Mouse (Mus musculus) midbrain, postnatal 0 days (tissue): ENCODE results near the gene Rerg. TPM values are rescaled to one million over a fixed set of nuclear protein-coding genes. Genes with fewer than 3 reads are reported as not detected.
A peak's percentile ranks its signal among the peaks of the same experiment; 100 is the strongest.

ENCODE experiments used
- ATAC-seq: fragments of 200-750 bp; cut with Nextera tagmentation; 2 replicates; pipeline ENCODE4 v1.8.0; 2017; ENCODE audit warnings: moderate number of reproducible peaks, mild to moderate bottlenecking, moderate TSS enrichment, moderate library complexity; ENCODE audit not compliant: low FRiP score
- DNase-seq: peaks from one replicate; pipeline ENCODE4 v3.0.0-alpha.2; 2015; ENCODE audit warnings: low spot score
- H3K27ac ChIP-seq: fragments of 300-500 bp; sonication (generic); 2 replicates; pipeline ENCODE4 v1.5.1; 2014; ENCODE audit warnings: low read depth, mild to moderate bottlenecking, low read length, mixed read lengths
- H3K27me3 ChIP-seq: fragments of 300-500 bp; sonication (generic); 2 replicates; pipeline ENCODE4 v1.6.1; 2014; ENCODE audit warnings: low read length, control low read depth, mixed read lengths; ENCODE audit not compliant: insufficient read depth
- H3K36me3 ChIP-seq: fragments of 300-500 bp; sonication (generic); 2 replicates; pipeline ENCODE4 v1.6.1; 2014; ENCODE audit warnings: low read length, control low read depth, mixed read lengths; ENCODE audit not compliant: insufficient read depth
- H3K4me1 ChIP-seq: fragments of 300-500 bp; sonication (generic); 2 replicates; pipeline ENCODE4 v1.6.1; 2014; ENCODE audit warnings: mild to moderate bottlenecking, control low read depth, antibody characterized with exemption, low read length, mixed read lengths; ENCODE audit not compliant: insufficient read depth
- H3K4me2 ChIP-seq: fragments of 300-500 bp; sonication (generic); 2 replicates; pipeline ENCODE4 v1.6.1; 2014; ENCODE audit warnings: low read depth, mild to moderate bottlenecking, low read length, mixed read lengths; ENCODE audit not compliant: poor library complexity, severe bottlenecking
- H3K4me3 ChIP-seq: fragments of 300-500 bp; sonication (generic); 2 replicates; pipeline ENCODE4 v1.5.1; 2014; ENCODE audit warnings: low read depth, mild to moderate bottlenecking, low read length, moderate library complexity
- H3K9ac ChIP-seq: fragments of 300-500 bp; sonication (generic); replicated peaks from 2 replicates; pipeline ENCODE4 v1.6.1; 2014; ENCODE audit warnings: mild to moderate bottlenecking, low read length, moderate library complexity, mixed read lengths; ENCODE audit not compliant: poor library complexity, severe bottlenecking
- H3K9me3 ChIP-seq: fragments of 300-500 bp; sonication (generic); 2 replicates; pipeline ENCODE4 v1.6.1; 2016; ENCODE audit warnings: low read length, control low read depth
- CTCF ChIP-seq: IDR thresholded peaks from 2 replicates; pipeline ENCODE4 v1.5.1; 2016; ENCODE audit warnings: antibody characterized with exemption, mild to moderate bottlenecking
- WGBS: fragments of 180-500 bp; shearing (Covaris S2); extraction: QIAGEN DNeasy Blood & Tissue Kit; methylation state at CpG from one replicate; pipeline ENCODE4 v1.1.7; 2014; 5-methylcytosine and 5-hydroxymethylcytosine counted together
- polyA plus RNA-seq: library from polyadenylated mRNA; unstranded; fragments of >200 nt; fragmentation: Nextera tagmentation; extraction: Ambion mirVana; gene quantifications from 2 replicates; pipeline ENCODE4 v1.2.1, GENCODE M21; 2015
- total RNA-seq: library from RNA; depleted of rRNA; stranded (reverse); fragments of >200 nt; gene quantifications from 2 replicates; pipeline ENCODE4 v1.2.3, GENCODE M21; 2014

Gene Rerg
- total and polyA plus RNA-seq, 2 experiments from 2014 or later = 0.82 to 8.3 TPM

DNA sequence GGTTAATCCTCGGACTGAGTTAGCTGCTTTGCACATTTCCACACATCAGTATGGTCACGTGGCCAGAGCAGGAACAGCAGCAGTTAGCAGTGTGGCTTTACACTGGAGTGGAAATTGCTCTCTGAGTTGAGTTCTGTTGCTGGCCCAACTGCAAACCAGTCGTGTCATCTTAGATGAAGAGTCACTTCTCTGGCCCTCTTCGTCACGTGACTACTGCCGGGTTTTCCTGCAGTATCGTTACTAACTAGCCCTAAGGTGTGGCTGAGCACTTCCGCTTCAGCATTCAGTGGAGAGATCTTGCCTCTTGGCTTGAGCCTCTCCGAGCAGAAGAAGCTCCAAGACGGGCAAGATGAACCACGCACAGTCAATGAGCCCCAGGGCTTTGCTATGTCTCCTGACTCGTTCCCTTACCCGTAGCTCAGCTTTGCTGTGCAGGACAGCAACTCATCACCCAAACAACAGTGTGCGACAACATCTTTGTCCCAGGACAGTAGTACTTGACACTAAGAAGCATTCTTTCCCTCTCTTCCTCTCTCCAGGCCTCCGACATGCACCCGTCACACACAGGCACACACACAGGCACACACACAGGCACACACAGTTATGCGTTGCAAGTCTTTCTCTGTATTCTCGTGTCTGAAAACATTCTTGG, 108.3 kb downstream of the Rerg start:
- H3K9ac ChIP-seq = no peak overlapping the region
- H3K27ac ChIP-seq = no peak overlapping the region
- H3K36me3 ChIP-seq = no peaks in the 10 kb centered on the region
- H3K4me3 ChIP-seq = no peak overlapping the region
- WGBS = 92% methylated on average over 18 of the region's 18 CpGs
- H3K9me3 ChIP-seq = no peaks in the 10 kb centered on the region
- no peak for TF ChIP-seq CTCF
- H3K4me1 ChIP-seq = 0 out of 2 replicates have a peak, but pooled peaks cover 5% of the 10 kb centered on the region
- no peak overlapping the region for H3K4me2 ChIP-seq
- DNase-seq (no peak), ATAC-seq (no peak)
- no peaks in the 10 kb centered on the region for H3K27me3 ChIP-seq

DNA sequence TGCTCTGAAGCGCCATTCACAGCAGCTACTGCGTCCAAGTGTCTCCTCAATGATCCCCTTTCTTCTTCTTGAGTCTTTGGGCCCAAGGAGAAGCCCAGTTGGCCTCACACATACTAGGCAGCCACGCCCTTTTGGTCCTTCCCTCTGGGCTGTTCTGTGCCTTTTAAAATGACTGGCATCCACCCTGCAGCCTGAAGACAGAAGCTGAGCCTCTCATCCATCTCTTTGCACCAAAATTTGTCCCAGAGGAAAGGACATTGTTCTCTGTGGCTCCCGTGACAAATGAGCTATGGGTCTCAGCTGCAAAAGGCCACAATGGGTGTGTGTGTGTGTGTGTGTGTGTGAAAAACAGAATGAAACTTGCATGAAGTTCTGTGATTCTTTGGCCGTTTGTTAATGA, 109.7 kb downstream of the Rerg start:
- ATAC-seq = no peak
- WGBS = 60% methylated on average over 5 of the region's 5 CpGs
- Histone ChIP-seq H3K27ac (no peak overlapping the region), H3K9me3 (no peaks in the 10 kb centered on the region), H3K4me2 (no peak overlapping the region), H3K36me3 (peaks cover 4% of the 10 kb centered on the region; the same call in 1 of the 2 replicates), H3K9ac (no peak overlapping the region), H3K4me1 (0 out of 2 replicates have a peak, but pooled peaks cover 5% of the 10 kb centered on the region), H3K27me3 (no peaks in the 10 kb centered on the region), H3K4me3 (no peak overlapping the region)
- TF ChIP-seq CTCF = no peak
- DNase-seq = no peak

GRCm38 (mm10) chr6:137058257-137058656, 112.0 kb downstream of the Rerg start:
- no peak for TF ChIP-seq CTCF
- Histone ChIP-seq H3K36me3 (peaks cover 4% of the 10 kb centered on the region; the same call in 1 of the 2 replicates), H3K9me3 (no peaks in the 10 kb centered on the region), H3K9ac (no peak overlapping the region), H3K4me3 (no peak overlapping the region), H3K27me3 (no peaks in the 10 kb centered on the region), H3K4me1 (0 out of 2 replicates have a peak, but pooled peaks cover 5% of the 10 kb centered on the region), H3K4me2 (no peak overlapping the region), H3K27ac (no peak overlapping the region)
- ATAC-seq (no peak), DNase-seq (no peak)
- 98% methylated on average over 2 of the region's 2 CpGs for WGBS

GRCm38 (mm10) chr6:137054073-137054472, 116.2 kb downstream of the Rerg start:
- 88% methylated on average over 2 of the region's 2 CpGs for WGBS
- H3K36me3 ChIP-seq = peaks cover 4% of the 10 kb centered on the region; the same call in 1 of the 2 replicates
- H3K9ac ChIP-seq = no peak overlapping the region
- no peak for ATAC-seq
- H3K4me2 ChIP-seq = no peak overlapping the region
- no peaks in the 10 kb centered on the region for H3K4me1 ChIP-seq
- H3K27ac ChIP-seq = no peak overlapping the region
- no peaks in the 10 kb centered on the region for H3K27me3 ChIP-seq
- TF ChIP-seq CTCF = no peak
- no peak overlapping the region for H3K4me3 ChIP-seq
- no peaks in the 10 kb centered on the region for H3K9me3 ChIP-seq
- DNase-seq = no peak

DNA sequence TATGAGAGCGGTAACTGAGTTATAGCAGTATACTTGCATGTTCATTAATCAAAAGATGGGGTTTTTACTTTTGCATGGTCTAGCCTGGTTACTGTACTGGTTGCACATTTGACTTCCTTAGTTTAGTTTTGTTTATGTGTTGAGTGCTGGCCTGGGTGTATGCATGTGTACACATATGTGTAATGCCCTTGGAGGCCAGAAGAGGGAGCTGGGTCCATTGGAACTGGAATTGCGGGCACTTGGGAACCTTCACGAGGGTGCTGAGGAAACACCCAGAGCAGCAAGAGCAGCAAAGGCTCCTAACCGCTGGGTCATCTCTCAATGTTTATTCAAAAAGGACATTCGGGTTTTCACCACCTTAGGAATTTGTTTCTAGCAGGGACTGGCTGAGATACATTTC, 116.8 kb downstream of the Rerg start:
- no peaks in the 10 kb centered on the region for H3K27me3 ChIP-seq
- H3K9ac ChIP-seq = no peak overlapping the region
- peak; percentile 57 for TF ChIP-seq CTCF
- no peaks in the 10 kb centered on the region for H3K4me1 ChIP-seq
- DNase-seq = no peak
- no peak overlapping the region for H3K4me2 ChIP-seq
- no peak overlapping the region for H3K4me3 ChIP-seq
- no peaks in the 10 kb centered on the region for H3K9me3 ChIP-seq
- ATAC-seq = no peak
- 72% methylated on average over 5 of the region's 5 CpGs for WGBS
- no peak overlapping the region for H3K27ac ChIP-seq
- peaks cover 4% of the 10 kb centered on the region; the same call in 1 of the 2 replicates for H3K36me3 ChIP-seq

DNA sequence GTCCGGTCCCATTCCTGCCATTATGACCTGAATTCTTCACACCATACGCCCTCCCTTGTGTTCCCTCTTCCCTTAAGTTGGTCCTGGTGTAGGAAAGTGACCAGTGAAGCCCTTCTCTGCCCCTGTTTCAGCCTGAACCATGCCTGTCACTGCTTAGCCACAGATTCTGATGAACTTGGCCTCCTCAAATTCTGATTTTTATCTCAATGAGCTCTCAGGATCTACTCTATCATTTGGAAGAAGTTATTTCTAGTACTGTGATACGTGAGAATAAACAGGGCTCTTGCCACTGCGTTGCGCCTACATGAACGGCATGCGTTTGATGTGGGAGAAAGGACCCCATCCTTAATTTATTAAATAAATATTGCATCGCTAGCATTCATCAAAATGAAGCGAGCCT, 117.3 kb downstream of the Rerg start:
- Histone ChIP-seq H3K4me3 (no peak overlapping the region), H3K4me2 (no peak overlapping the region), H3K27me3 (no peaks in the 10 kb centered on the region), H3K27ac (no peak overlapping the region), H3K36me3 (peaks cover 4% of the 10 kb centered on the region; the same call in 1 of the 2 replicates), H3K9me3 (no peaks in the 10 kb centered on the region), H3K9ac (no peak overlapping the region), H3K4me1 (no peaks in the 10 kb centered on the region)
- TF ChIP-seq CTCF = no peak
- DNase-seq = no peak
- no peak for ATAC-seq
- 96% methylated on average over 9 of the region's 9 CpGs for WGBS
